Mouse (Mus musculus): ENCODE measurements around the gene Eras. TPM values are rescaled to one million over a fixed set of nuclear protein-coding genes. Genes with fewer than 3 reads are reported as not detected.

Eras gene
- not detected in 2 replicates for polyA plus RNA-seq (2015; fragmentation: Nextera tagmentation; extraction: Ambion mirVana)

DNA sequence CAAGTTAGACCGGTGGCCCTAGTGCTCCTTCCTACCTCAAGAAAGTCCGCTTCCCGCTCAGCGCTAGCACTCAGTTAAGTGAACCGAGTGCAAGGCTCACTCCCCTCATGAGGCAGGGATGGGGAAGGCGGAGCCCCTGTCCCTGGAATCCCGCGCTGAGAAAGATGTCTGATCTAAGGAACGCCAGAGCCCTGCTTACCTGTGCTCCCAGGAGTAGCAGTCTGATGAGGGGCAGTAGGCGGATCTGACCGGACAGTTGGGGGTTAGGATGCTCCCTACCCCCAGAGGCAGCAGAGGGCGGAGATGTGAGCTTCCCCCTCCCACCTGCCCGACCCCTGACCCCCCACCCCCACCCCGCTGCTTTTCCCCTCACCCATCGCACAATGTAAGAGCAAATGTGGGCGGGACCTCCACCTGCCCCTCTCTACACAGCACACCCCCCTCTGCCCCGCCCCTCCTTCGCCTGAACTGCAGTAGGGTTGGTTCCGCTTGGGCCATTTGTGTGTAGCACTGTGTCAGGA is at the start of gene Eras:
TSS of gene Eras (minus strand) at position 338 of the 521 bp plus-strand sequence.
- Histone ChIP-seq H3K27ac (no peak within 1 kb of the TSS), H3K36me3 (no peaks in the 10 kb centered on the region; the same call in 1 of the 2 replicates), H3K9me3 (replicated peaks) (no peaks in the 10 kb centered on the region), H3K4me1 (replicated peaks) (no peaks in the 10 kb centered on the region), H3K4me2 (peak within 1 kb of the TSS; percentile 36), H3K4me3 (peak within 1 kb of the TSS; percentile 11; the same call in 1 of the 2 replicates), H3K27me3 (peaks cover 53% of the 10 kb centered on the region), H3K9ac (no peak within 1 kb of the TSS)
- ATAC-seq (replicated peaks; ENCODE audit: insufficient number of reproducible peaks, insufficient read depth, low FRiP score, low read depth) = no peak
- WGBS = 19% methylated on average over 19 of the region's 19 CpGs

DNA sequence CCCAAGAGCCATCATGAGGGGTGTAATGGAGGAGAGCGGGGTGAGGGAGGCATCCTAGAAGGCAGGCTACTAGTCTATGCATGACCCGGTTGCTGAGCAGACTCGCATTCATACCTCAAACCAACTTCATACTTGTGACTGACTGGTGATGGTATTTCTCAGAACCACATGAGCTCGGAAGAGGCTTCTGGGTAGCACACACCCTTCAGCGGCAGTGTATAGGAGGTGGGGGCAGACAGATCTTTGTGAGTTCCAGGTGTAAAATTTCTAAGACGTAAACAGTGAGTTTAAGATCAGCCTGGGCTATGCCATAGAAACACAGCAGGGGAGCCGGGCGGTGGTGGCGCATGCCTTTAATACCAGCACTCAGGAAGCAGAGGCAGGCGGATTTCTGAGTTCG is 49.5 kb upstream of the Eras start, which contains the start of gene Gata1:
TSS of gene Gata1 (minus strand) at position 180 of the 400 bp plus-strand sequence.
- no peak within 1 kb of the TSS for H3K4me2 ChIP-seq
- no peak within 1 kb of the TSS for H3K4me3 ChIP-seq
- WGBS = 81% methylated on average over 11 of the region's 11 CpGs
- H3K36me3 ChIP-seq = no peaks in the 10 kb centered on the region
- no peak within 1 kb of the TSS for H3K27ac ChIP-seq
- H3K9me3 ChIP-seq (replicated peaks) = no peaks in the 10 kb centered on the region
- H3K27me3 ChIP-seq = no peaks in the 10 kb centered on the region
- no peak within 1 kb of the TSS for H3K9ac ChIP-seq
- no peak for ATAC-seq (replicated peaks; ENCODE audit: insufficient number of reproducible peaks, insufficient read depth, low FRiP score, low read depth)
- no peaks in the 10 kb centered on the region for H3K4me1 ChIP-seq (replicated peaks)

DNA sequence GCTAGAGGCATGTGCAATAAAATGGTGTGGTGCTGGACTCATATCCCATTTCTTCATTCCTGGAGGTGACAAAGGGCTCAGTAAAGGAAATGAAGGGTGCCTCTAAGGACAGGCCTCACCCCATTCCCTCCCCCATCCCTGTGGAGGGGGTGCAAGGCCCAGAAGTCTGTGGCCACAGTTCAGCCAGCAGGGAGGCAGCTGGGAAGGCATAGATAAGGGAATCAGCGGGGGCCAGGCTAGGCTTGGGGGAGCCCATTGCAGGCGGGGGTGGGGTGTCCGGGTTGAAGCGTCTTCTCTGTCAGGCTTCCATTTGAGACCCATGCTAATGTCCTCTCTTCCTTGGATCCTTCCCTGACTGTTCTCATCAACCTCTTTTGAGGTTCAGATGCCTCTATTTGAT is 42.9 kb upstream of the Eras start:
- Histone ChIP-seq H3K4me1 (replicated peaks) (no peaks in the 10 kb centered on the region), H3K27ac (no peak overlapping the region), H3K9me3 (replicated peaks) (no peaks in the 10 kb centered on the region), H3K9ac (no peak overlapping the region), H3K4me2 (no peak overlapping the region), H3K4me3 (no peak overlapping the region), H3K36me3 (no peaks in the 10 kb centered on the region), H3K27me3 (no peaks in the 10 kb centered on the region)
- WGBS = 44% methylated on average over 4 of the region's 4 CpGs
- ATAC-seq (replicated peaks; ENCODE audit: insufficient number of reproducible peaks, insufficient read depth, low FRiP score, low read depth) = no peak

DNA sequence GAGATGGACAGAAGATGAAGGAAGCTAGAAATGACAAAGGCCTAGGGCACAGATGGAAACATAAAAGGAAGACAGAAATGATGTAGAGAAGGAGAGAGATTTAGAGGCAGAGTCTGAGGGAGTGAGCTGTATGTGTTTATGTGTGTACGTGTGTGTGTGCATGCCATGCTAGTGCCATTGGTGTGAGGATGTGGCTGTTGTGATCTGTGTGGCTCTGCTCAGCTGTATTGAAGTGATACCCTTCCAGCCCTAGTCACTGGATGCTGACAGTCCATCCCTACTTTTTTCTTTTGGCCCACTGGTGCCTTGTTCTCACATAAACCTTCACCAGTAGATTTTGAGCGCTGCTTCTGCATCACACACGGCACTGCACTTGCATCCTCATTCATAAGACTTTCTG is 40.5 kb upstream of the Eras start:
- Histone ChIP-seq H3K27ac (no peak overlapping the region), H3K36me3 (no peaks in the 10 kb centered on the region), H3K9ac (no peak overlapping the region), H3K27me3 (no peaks in the 10 kb centered on the region), H3K4me3 (no peak overlapping the region), H3K9me3 (replicated peaks) (no peaks in the 10 kb centered on the region), H3K4me1 (replicated peaks) (no peaks in the 10 kb centered on the region), H3K4me2 (no peak overlapping the region)
- 69% methylated on average over 3 of the region's 3 CpGs for WGBS
- ATAC-seq (replicated peaks; ENCODE audit: insufficient number of reproducible peaks, insufficient read depth, low FRiP score, low read depth) = no peak

DNA sequence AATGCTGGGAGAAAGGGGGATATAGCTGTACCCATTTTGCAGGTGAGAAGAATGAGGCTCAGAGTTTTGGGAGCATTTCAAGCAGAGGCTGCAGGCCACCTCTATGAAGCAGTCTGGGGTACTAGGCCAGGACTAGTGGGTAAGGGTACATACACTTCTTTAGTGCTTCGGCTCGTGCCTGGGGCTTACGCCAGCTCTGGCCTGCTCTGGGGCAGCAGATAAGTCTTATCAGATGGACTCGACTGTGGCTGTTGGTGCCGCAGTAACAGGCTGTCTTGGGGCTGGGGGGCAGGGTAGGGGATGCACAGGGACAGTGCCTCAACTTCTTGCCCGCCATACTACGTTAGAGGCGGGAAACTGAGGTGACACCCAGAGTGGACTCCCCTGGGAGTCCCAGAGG is 39.8 kb upstream of the Eras start:
- no peaks in the 10 kb centered on the region for H3K4me1 ChIP-seq (replicated peaks)
- H3K27ac ChIP-seq = no peak overlapping the region
- WGBS = 54% methylated on average over 8 of the region's 8 CpGs
- H3K9me3 ChIP-seq (replicated peaks) = no peaks in the 10 kb centered on the region
- H3K9ac ChIP-seq = no peak overlapping the region
- ATAC-seq (replicated peaks; ENCODE audit: insufficient number of reproducible peaks, insufficient read depth, low FRiP score, low read depth) = no peak
- no peak overlapping the region for H3K4me3 ChIP-seq
- no peaks in the 10 kb centered on the region for H3K27me3 ChIP-seq
- no peak overlapping the region for H3K4me2 ChIP-seq
- H3K36me3 ChIP-seq = no peaks in the 10 kb centered on the region

DNA sequence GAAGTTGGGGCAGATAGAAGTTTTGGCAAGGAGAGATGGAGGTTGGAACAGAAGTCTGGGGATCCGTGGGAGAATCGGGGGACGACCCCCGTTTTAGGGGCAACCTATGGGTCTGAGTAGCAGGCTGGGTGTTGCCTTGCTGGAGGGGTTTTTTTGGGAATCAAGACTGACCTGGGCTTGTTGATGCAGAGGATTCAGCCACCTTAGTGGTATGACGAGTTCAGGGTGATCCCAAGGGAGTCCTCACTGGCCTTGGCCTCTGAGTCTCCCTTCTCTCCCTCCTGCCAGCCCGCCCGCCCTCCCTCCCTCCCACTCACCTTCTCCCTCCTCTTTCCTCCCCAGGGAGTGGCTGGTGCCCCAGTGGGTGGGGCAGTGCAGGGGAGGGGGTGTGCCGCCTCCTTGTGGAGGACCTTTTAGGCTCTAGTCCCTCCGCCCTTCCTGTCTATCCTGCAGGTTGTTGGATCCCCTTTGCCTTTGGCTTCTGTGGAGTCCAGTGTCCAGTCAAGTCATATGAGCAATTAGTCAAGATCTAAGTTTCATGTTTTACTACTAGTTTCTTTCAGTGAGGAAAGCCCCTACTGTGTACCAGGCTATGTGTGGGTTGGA is 39.3 kb upstream of the Eras start:
- 61% methylated on average over 8 of the region's 9 CpGs for WGBS
- no peaks in the 10 kb centered on the region for H3K27me3 ChIP-seq
- H3K36me3 ChIP-seq = no peaks in the 10 kb centered on the region
- no peak overlapping the region for H3K4me2 ChIP-seq
- no peak overlapping the region for H3K4me3 ChIP-seq
- H3K27ac ChIP-seq = no peak overlapping the region
- H3K9me3 ChIP-seq (replicated peaks) = no peaks in the 10 kb centered on the region
- no peak for ATAC-seq (replicated peaks; ENCODE audit: insufficient number of reproducible peaks, insufficient read depth, low FRiP score, low read depth)
- H3K9ac ChIP-seq = no peak overlapping the region
- no peaks in the 10 kb centered on the region for H3K4me1 ChIP-seq (replicated peaks)

DNA sequence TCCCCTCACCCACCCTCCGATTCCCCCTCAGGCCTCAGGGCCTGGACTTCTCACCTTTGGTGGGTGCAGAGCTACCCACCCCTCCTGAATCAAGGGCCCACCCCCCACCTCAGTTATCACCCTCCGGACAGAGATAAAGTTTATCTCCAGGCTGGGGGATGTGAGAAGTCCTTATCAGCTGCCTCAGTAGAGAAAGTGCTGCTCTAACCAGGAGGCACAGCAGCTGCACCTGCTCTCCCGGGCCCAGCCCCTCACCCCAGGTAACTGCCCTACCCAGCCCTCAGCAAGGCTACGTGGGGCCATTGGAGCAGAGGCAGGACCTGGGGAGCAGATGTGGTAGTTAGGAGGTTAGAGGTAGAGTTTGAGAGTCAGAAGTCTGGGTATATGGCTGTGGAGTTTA is 37.8 kb upstream of the Eras start:
- no peak overlapping the region for H3K27ac ChIP-seq
- no peak for ATAC-seq (replicated peaks; ENCODE audit: insufficient number of reproducible peaks, insufficient read depth, low FRiP score, low read depth)
- H3K4me1 ChIP-seq (replicated peaks) = no peaks in the 10 kb centered on the region
- no peak overlapping the region for H3K4me3 ChIP-seq
- no peaks in the 10 kb centered on the region for H3K9me3 ChIP-seq (replicated peaks)
- 30% methylated on average over 4 of the region's 4 CpGs for WGBS
- no peak overlapping the region for H3K9ac ChIP-seq
- H3K4me2 ChIP-seq = no peak overlapping the region
- H3K36me3 ChIP-seq = no peaks in the 10 kb centered on the region
- no peaks in the 10 kb centered on the region for H3K27me3 ChIP-seq

DNA sequence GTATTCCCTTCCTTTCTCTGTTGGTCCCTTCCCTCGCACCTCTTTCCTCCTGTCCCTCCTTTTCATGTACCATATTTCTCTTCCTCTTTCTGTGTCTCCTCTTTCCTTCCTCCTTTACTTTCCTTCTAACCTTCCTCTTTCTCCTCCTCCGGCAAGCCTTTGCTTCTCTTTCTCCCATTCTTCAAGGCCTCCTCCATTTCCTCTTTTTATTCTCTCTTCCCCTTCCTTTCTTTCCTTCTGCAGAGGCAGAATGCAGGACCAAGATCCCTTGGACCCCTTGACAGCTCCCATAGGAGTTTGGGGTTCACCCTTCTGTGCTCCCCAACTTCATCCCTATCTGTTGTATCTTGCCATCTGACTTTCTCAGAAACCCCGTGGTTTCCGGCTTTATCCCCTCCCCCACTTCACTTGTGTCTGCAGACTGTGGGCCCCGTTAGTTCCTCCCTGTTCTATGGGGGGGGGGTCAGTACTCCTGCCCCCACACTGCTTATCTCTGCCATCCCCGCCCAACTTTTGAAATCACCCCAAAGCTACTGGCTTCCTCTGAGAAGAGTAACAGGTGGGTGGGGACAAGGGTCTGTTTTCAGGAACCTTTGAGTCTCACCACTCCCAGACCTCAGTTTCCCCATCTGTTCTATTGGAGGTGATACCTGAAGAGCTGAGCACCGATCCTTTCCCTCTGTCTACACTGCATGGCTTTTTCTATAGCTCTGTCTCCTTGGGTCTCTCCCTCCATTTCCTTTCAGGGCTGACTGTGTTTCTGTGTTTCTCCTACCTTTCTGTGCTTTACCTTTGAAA is 35.6 kb upstream of the Eras start:
- Histone ChIP-seq H3K27me3 (no peaks in the 10 kb centered on the region), H3K27ac (no peak overlapping the region), H3K4me2 (no peak overlapping the region), H3K36me3 (no peaks in the 10 kb centered on the region), H3K4me3 (no peak overlapping the region), H3K9me3 (replicated peaks) (no peaks in the 10 kb centered on the region), H3K4me1 (replicated peaks) (no peaks in the 10 kb centered on the region), H3K9ac (no peak overlapping the region)
- no peak for ATAC-seq (replicated peaks; ENCODE audit: insufficient number of reproducible peaks, insufficient read depth, low FRiP score, low read depth)
- 59% methylated on average over 7 of the region's 7 CpGs for WGBS

DNA sequence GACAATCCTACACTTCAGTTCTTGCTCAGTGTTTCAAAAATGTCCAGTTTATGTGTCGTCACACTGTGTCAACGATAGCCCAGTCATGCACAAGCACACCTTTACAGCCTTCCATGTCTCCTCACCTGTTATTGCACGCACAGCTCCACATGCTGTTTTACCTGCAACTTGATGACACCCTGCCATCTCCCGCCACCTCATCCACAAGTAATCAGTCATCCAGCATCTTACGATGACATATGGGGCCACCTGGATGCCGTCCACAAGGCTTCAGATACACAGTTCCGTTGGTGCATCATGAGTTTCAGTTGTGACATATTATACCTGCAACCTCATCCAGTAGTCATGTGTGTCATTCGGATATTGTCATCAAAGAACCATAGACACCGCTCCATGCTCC is 30.5 kb upstream of the Eras start:
- Histone ChIP-seq H3K27ac (no peak overlapping the region), H3K36me3 (no peaks in the 10 kb centered on the region), H3K27me3 (no peaks in the 10 kb centered on the region), H3K9ac (no peak overlapping the region), H3K4me3 (no peak overlapping the region), H3K4me2 (no peak overlapping the region), H3K4me1 (replicated peaks) (no peaks in the 10 kb centered on the region), H3K9me3 (replicated peaks) (no peaks in the 10 kb centered on the region)
- no peak for ATAC-seq (replicated peaks; ENCODE audit: insufficient number of reproducible peaks, insufficient read depth, low FRiP score, low read depth)
- WGBS = 87% methylated on average over 9 of the region's 9 CpGs

DNA sequence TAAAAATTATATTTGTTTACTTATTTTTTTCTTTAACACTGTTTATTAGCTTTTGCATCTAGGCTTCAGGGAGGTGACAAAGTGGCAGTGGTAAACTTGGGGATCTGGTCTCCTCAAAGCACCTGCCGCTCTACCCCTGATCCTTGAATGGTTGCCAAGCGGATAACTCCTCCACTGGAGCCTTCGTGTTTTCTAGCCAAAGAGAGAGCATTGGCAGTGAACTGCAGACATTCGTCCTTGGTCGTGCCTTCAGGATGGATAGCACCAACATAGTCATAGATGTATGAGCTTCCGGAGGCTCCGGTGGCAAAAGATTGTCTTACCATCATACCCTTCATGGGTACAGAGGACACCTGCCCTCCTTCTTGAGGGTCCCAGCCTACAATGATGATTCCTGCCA is 21.7 kb upstream of the Eras start:
- H3K36me3 ChIP-seq = no peaks in the 10 kb centered on the region
- H3K4me3 ChIP-seq = no peak overlapping the region
- H3K27ac ChIP-seq = no peak overlapping the region
- H3K27me3 ChIP-seq = no peaks in the 10 kb centered on the region
- H3K9ac ChIP-seq = no peak overlapping the region
- ATAC-seq (replicated peaks; ENCODE audit: insufficient number of reproducible peaks, insufficient read depth, low FRiP score, low read depth) = no peak
- WGBS = 85% methylated on average over 7 of the region's 7 CpGs
- H3K9me3 ChIP-seq (replicated peaks) = no peaks in the 10 kb centered on the region
- no peak overlapping the region for H3K4me2 ChIP-seq
- no peaks in the 10 kb centered on the region for H3K4me1 ChIP-seq (replicated peaks)

DNA sequence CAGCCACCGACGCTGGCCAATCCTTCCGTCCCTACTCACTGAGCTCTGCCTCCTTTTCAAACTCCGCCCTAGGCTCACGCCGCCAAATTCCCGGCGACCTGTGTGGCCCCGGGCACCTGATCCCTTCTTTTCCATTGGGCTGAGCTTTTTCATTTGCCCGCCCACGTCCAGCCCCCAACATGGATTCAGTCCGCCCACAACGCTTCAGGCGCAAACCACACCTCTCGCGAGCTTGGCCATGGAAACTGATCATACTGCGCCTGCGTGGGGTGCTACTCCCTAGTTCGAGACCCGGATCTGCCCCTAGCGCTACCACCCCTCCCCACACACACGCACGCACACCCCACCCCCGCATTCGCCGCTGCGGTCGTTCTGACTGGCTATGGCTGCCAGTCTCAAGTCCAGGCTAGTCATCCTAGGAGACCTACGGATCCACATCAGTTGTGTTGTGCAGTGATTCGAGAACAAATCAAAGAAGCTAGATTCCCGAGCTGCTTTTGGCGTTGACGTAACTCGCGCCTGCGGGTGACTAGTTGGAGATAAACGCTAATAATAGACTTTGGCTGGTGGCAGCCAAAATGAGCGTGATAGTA is 19.6 kb upstream of the Eras start:
- peak overlapping the region; percentile 58 for H3K4me3 ChIP-seq
- H3K9me3 ChIP-seq (replicated peaks) = no peaks in the 10 kb centered on the region
- peak overlapping the region; percentile 44; the same call in 1 of the 2 replicates for H3K9ac ChIP-seq
- no peaks in the 10 kb centered on the region for H3K27me3 ChIP-seq
- WGBS = 13% methylated on average over 38 of the region's 38 CpGs
- H3K4me1 ChIP-seq (replicated peaks) = no peaks in the 10 kb centered on the region
- H3K27ac ChIP-seq = peak overlapping the region; percentile 71
- peak overlapping the region; percentile 65 for H3K4me2 ChIP-seq
- no peaks in the 10 kb centered on the region for H3K36me3 ChIP-seq
- ATAC-seq (replicated peaks; ENCODE audit: insufficient number of reproducible peaks, insufficient read depth, low FRiP score, low read depth) = peak; percentile 97

All from heart, embryonic 15.5 days (tissue).